8 mouse cellular contexts compared by ENCODE assay signal in the genomic region with DNA sequence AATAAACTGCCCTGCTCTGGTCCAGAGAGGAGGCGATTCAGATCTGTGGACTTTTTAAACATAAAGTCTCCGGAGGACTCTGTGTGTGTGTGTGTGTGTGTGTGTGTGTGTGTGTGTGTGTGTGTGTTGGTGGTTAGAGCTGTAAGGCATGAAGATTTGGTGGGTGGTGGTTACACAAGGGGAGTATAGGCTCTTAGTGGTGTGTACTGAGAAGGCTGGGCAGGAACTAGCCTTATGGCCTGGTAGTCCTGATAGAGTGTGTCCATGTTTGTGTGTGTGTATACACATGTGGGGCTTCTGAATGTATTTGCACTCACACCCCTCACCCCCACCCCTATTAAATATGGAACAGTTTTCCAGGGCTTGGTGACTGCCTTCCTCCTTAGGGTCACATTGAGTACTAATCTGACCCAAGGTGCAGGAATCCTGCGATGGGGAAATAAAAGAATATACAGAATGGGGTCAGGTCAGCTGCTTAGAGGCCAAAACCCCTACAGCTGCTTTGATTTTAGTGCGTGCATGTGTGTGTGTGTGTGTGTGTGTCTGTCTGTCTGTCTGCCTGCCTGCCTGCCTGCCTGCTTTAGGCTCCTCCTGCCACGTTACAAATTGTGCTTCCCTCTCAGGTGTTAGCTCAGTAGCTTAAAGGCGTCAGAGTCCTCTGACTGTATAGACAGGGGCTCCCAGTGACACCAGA.
DNase-seq lines count a peak whose midpoint lies in the region; ATAC-seq lines count a peak whose summit lies in the region.
"Had no signal": no experiment of that assay in that cellular context is flagged by ENCODE, and none has a peak within 500 bp of the region (broad histone marks: within the 10 kb centered on the region; RNA-seq: fewer than 3 reads in every experiment).

No protein-coding gene starts in this region.

- intact Hi-C loops in left cerebral cortex, postnatal 14 days (cut with DNase I): loop anchor here (10.0 kb wide), 1 partner anchor 538 kb away; no protein-coding TSS in a partner anchor

- peak; percentile 47 for DNase-seq in 416B (ENCODE audit: low read depth)
- peak; percentile 63 for DNase-seq in lung, postnatal 36 days
- DNase-seq in spleen, postnatal 14 days (ENCODE audit: low spot score in 2 of 2): no peak
- no peak for DNase-seq in left cerebral cortex, postnatal 14 days (ENCODE audit: low spot score in 2 of 2)
- DNase-seq in layer of hippocampus, postnatal 14 days (ENCODE audit: low spot score in 2 of 2): no peak
- DNase-seq: thymus, adult 18-20 months had no signal

- WGBS in hindbrain, embryonic 15.5 days: 33% methylated on average over 6 of the region's 6 CpGs

- peak overlapping the region; percentile 95 for H3K27ac ChIP-seq in hindbrain, embryonic 15.5 days (replicated peaks)

- H3K4me2 ChIP-seq in hindbrain, embryonic 15.5 days: peak overlapping the region; percentile 96

- H3K4me1 ChIP-seq in hindbrain, embryonic 15.5 days (replicated peaks): peaks cover 30% of the 10 kb centered on the region

- no peaks in the 10 kb centered on the region for H3K9me3 ChIP-seq in hindbrain, embryonic 15.5 days

- peak; percentile 37; the same call in 1 of the 2 replicates for ATAC-seq in common myeloid progenitor, adult 5-6 weeks (replicated peaks; ENCODE audit: low read depth, poor library complexity, severe bottlenecking)
- no peak for ATAC-seq in hindbrain, embryonic 15.5 days (ENCODE audit: low FRiP score, low read depth)

- H3K9ac ChIP-seq in hindbrain, embryonic 15.5 days: peak overlapping the region; percentile 16

- peak overlapping the region; percentile 82 for H3K4me3 ChIP-seq in hindbrain, embryonic 15.5 days

- H3K27me3 ChIP-seq in hindbrain, embryonic 15.5 days: peaks cover 8% of the 10 kb centered on the region; the same call in 1 of the 2 replicates

- H3K36me3 ChIP-seq in hindbrain, embryonic 15.5 days: no peaks in the 10 kb centered on the region

Comparison
In these comparisons a context has a peak if more than half of its experiments do, and no peak if none do; other contexts are left out.
1. DNase-seq: peak in 416B (single experiment) and lung, postnatal 36 days (single experiment); none in spleen, postnatal 14 days (0 of 2), left cerebral cortex, postnatal 14 days (0 of 2) and layer of hippocampus, postnatal 14 days (0 of 2).